Mouse (Mus musculus): ENCODE results near the gene Sh2d4b. TPM values are rescaled to one million over a fixed set of nuclear protein-coding genes. Genes with fewer than 3 reads are reported as not detected.

Sh2d4b gene
- polyA plus RNA-seq, 1 experiment from 2014 or later: 0.79 TPM

DNA sequence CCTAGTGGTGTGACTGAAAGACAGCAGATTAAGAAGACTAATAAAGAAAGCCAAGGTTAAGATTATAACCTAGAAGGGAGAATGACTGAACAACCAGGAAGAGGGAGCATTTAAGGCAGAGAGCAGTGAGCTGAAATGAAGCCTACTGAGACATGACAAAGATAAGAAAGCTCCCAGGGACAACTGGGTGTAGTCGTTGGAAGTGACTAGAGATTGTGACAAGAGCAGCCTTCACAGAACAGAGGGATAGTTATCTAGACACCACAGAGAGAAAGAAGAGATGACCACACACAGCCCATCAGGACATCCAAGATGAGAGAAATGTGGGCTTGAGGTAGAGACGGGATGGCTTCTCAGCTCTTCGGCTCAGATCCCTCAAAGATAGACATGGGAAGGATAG is 29.4 kb downstream of the Sh2d4b start:
- ATAC-seq (ENCODE audit: insufficient read depth): no peak
- H3K4me1 ChIP-seq (ENCODE audit: insufficient read depth): no peaks in the 10 kb centered on the region
- no peak overlapping the region for H3K4me3 ChIP-seq (ENCODE audit: low read depth, low read length)
- 66% methylated on average over 3 of the region's 3 CpGs for WGBS
- H3K9ac ChIP-seq: no peak overlapping the region
- no peaks in the 10 kb centered on the region for H3K27me3 ChIP-seq (ENCODE audit: insufficient read depth, low read length)
- no peaks in the 10 kb centered on the region for H3K9me3 ChIP-seq (ENCODE audit: low read depth, low read length)
- DNase-seq: no peak
- H3K36me3 ChIP-seq (ENCODE audit: insufficient read depth): no peaks in the 10 kb centered on the region
- H3K27ac ChIP-seq (ENCODE audit: low read depth): no peak overlapping the region
- H3K4me2 ChIP-seq: no peak overlapping the region
- TF ChIP-seq CTCF (IDR thresholded peaks at IDR 0.05; ENCODE audit: low read depth): no peak

DNA sequence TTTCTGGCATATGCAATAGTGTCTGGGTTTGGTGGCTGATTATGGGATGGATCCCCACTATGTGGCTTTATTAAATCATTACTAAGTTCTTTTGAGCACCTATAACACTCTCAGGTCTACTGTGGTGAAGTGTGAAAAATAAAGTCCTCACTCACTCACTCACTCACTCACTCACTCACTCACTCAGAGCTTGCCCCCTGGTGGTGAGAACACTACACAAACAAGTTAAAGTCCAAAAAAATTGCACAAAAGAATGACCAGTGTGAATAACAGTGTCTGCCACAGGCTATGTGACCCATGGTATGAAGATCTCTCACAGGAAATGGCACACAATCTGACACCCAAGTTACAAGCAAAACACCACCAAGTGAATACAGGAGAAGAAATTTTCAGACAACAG is 30.0 kb downstream of the Sh2d4b start:
- DNase-seq (no peak), ATAC-seq (ENCODE audit: insufficient read depth) (no peak)
- Histone ChIP-seq H3K4me1 (ENCODE audit: insufficient read depth) (no peaks in the 10 kb centered on the region), H3K9ac (no peak overlapping the region), H3K36me3 (ENCODE audit: insufficient read depth) (no peaks in the 10 kb centered on the region), H3K27me3 (ENCODE audit: insufficient read depth, low read length) (no peaks in the 10 kb centered on the region), H3K4me3 (ENCODE audit: low read depth, low read length) (no peak overlapping the region), H3K9me3 (ENCODE audit: low read depth, low read length) (no peaks in the 10 kb centered on the region), H3K27ac (ENCODE audit: low read depth) (no peak overlapping the region), H3K4me2 (no peak overlapping the region)
- peak; percentile 29; the same call in 1 of the 2 replicates for TF ChIP-seq CTCF (IDR thresholded peaks at IDR 0.05; ENCODE audit: low read depth)

DNA sequence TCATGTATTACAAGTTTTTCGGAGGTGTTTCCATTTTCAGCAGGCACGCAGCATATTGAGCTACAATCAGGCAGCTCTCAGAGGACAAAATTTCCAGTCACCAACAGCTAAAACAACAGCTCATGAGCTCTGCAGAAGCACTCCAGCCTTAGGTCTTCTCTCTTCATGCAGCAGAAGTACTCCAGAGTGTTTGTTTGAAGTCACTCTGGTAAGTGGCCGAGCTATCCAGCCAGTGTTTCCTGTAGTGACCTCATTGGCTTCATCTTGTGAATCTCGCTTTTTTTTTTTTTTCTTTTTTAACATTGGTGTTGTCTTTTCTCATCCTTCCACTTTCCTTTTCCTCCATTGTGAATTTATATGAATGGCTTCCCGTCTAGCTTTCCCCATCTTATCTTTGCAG is 40.1 kb downstream of the Sh2d4b start:
- WGBS: 14% methylated on average over 5 of the region's 5 CpGs
- TF ChIP-seq CTCF (IDR thresholded peaks at IDR 0.05; ENCODE audit: low read depth): no peak
- H3K9ac ChIP-seq: no peak overlapping the region
- no peaks in the 10 kb centered on the region for H3K9me3 ChIP-seq (ENCODE audit: low read depth, low read length)
- no peak overlapping the region for H3K27ac ChIP-seq (ENCODE audit: low read depth)
- DNase-seq: peak; percentile 17
- H3K4me2 ChIP-seq: no peak overlapping the region
- ATAC-seq (ENCODE audit: insufficient read depth): no peak
- no peaks in the 10 kb centered on the region for H3K4me1 ChIP-seq (ENCODE audit: insufficient read depth)
- H3K4me3 ChIP-seq (ENCODE audit: low read depth, low read length): no peak overlapping the region
- no peaks in the 10 kb centered on the region for H3K36me3 ChIP-seq (ENCODE audit: insufficient read depth)
- H3K27me3 ChIP-seq (ENCODE audit: insufficient read depth, low read length): no peaks in the 10 kb centered on the region

GRCm38 (mm10) chr14:40837397-40837796 is 55.7 kb downstream of the Sh2d4b start:
- no peak overlapping the region for H3K9ac ChIP-seq
- H3K4me2 ChIP-seq: no peak overlapping the region
- no peak for DNase-seq
- no peak overlapping the region for H3K4me3 ChIP-seq (ENCODE audit: low read depth, low read length)
- H3K27ac ChIP-seq (ENCODE audit: low read depth): no peak overlapping the region
- TF ChIP-seq CTCF (IDR thresholded peaks at IDR 0.05; ENCODE audit: low read depth): no peak
- no peaks in the 10 kb centered on the region for H3K9me3 ChIP-seq (ENCODE audit: low read depth, low read length)
- H3K36me3 ChIP-seq (ENCODE audit: insufficient read depth): no peaks in the 10 kb centered on the region
- H3K4me1 ChIP-seq (ENCODE audit: insufficient read depth): no peaks in the 10 kb centered on the region
- ATAC-seq (ENCODE audit: insufficient read depth): no peak
- no peaks in the 10 kb centered on the region for H3K27me3 ChIP-seq (ENCODE audit: insufficient read depth, low read length)

DNA sequence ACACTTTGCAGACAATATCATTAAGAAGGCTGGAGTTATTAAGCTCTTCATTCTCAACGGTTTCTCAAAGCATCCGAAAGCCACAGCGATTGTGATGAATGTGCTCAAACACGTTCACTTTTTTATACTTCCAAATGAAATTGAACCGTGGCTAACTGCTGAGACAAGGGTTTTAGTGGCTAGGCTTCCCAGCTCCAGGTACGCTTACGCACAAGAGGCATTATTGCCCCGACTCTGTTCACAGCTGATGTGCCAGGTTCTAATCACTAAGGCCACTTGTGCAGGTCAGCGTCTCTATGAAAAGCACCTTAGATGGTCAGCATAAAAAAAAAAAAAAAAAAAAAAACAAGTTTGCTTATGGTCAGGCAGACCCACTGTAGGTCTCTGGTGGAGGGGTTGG is 62.6 kb downstream of the Sh2d4b start:
- ATAC-seq (ENCODE audit: insufficient read depth): no peak
- Histone ChIP-seq H3K36me3 (ENCODE audit: insufficient read depth) (no peaks in the 10 kb centered on the region), H3K4me1 (ENCODE audit: insufficient read depth) (no peaks in the 10 kb centered on the region), H3K27me3 (ENCODE audit: insufficient read depth, low read length) (no peaks in the 10 kb centered on the region), H3K9me3 (ENCODE audit: low read depth, low read length) (no peaks in the 10 kb centered on the region), H3K4me3 (ENCODE audit: low read depth, low read length) (no peak overlapping the region), H3K4me2 (no peak overlapping the region), H3K9ac (no peak overlapping the region), H3K27ac (ENCODE audit: low read depth) (no peak overlapping the region)
- no peak for TF ChIP-seq CTCF (IDR thresholded peaks at IDR 0.05; ENCODE audit: low read depth)
- 79% methylated on average over 9 of the region's 9 CpGs for WGBS
- no peak for DNase-seq

DNA sequence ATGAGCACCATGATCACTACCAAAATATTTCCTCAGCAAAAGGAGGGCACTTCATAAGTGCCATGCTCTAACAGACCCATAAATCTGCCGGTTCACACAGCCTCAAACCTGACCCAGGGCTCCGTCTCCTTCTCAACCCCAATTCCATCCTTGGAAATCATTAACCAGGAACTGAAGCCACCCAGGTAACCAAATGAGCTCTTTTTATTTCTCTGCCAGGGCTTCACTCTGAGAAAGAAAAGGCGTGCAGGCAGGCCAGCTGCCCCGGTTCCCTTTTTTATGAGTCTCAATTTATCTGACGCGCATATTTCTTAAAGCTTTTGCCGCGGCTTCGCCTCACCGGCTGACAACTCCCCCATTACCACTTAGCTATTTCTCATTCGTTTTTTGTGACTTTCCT is 63.0 kb downstream of the Sh2d4b start:
- ATAC-seq (ENCODE audit: insufficient read depth) (no peak), DNase-seq (no peak)
- H3K9ac ChIP-seq: no peak overlapping the region
- TF ChIP-seq CTCF (IDR thresholded peaks at IDR 0.05; ENCODE audit: low read depth): no peak
- no peaks in the 10 kb centered on the region for H3K27me3 ChIP-seq (ENCODE audit: insufficient read depth, low read length)
- H3K9me3 ChIP-seq (ENCODE audit: low read depth, low read length): no peaks in the 10 kb centered on the region
- no peaks in the 10 kb centered on the region for H3K4me1 ChIP-seq (ENCODE audit: insufficient read depth)
- no peaks in the 10 kb centered on the region for H3K36me3 ChIP-seq (ENCODE audit: insufficient read depth)
- no peak overlapping the region for H3K27ac ChIP-seq (ENCODE audit: low read depth)
- H3K4me2 ChIP-seq: no peak overlapping the region
- H3K4me3 ChIP-seq (ENCODE audit: low read depth, low read length): no peak overlapping the region
- WGBS: 68% methylated on average over 11 of the region's 11 CpGs

- peak; percentile 69 for DNase-seq
- Histone ChIP-seq H3K9me3 (ENCODE audit: low read depth, low read length) (no peaks in the 10 kb centered on the region), H3K9ac (no peak overlapping the region), H3K4me1 (ENCODE audit: insufficient read depth) (no peaks in the 10 kb centered on the region), H3K27ac (ENCODE audit: low read depth) (0 out of 2 replicates have a peak overlapping the region, but pooled peaks have one; percentile 30), H3K4me2 (no peak overlapping the region), H3K36me3 (ENCODE audit: insufficient read depth) (no peaks in the 10 kb centered on the region), H3K4me3 (ENCODE audit: low read depth, low read length) (no peak overlapping the region), H3K27me3 (ENCODE audit: insufficient read depth, low read length) (no peaks in the 10 kb centered on the region)
- TF ChIP-seq CTCF (IDR thresholded peaks at IDR 0.05; ENCODE audit: low read depth): no peak
- 56% methylated on average over 2 of the region's 2 CpGs for WGBS
- ATAC-seq (ENCODE audit: insufficient read depth): peak; percentile 85
These were observed 75.0 kb downstream of the Sh2d4b start for GRCm38 (mm10) chr14:40818051-40818450.

- ATAC-seq (ENCODE audit: insufficient read depth): no peak
- no peaks in the 10 kb centered on the region for H3K27me3 ChIP-seq (ENCODE audit: insufficient read depth, low read length)
These were observed 76.4 kb downstream of the Sh2d4b start for GRCm38 (mm10) chr14:40816715-40817114.

More at GRCm38 (mm10) chr14:40816715-40817114, 76.4 kb downstream of the Sh2d4b start:
- 83% methylated on average over 5 of the region's 5 CpGs for WGBS
- Histone ChIP-seq H3K36me3 (ENCODE audit: insufficient read depth) (no peaks in the 10 kb centered on the region), H3K4me2 (no peak overlapping the region), H3K27ac (ENCODE audit: low read depth) (no peak overlapping the region), H3K9ac (no peak overlapping the region), H3K4me3 (ENCODE audit: low read depth, low read length) (no peak overlapping the region), H3K9me3 (ENCODE audit: low read depth, low read length) (no peaks in the 10 kb centered on the region), H3K4me1 (ENCODE audit: insufficient read depth) (no peaks in the 10 kb centered on the region)
- DNase-seq: no peak
- TF ChIP-seq CTCF (IDR thresholded peaks at IDR 0.05; ENCODE audit: low read depth): no peak
